Mouse (Mus musculus): ENCODE data around the gene Gm3373. TPM values are rescaled to one million over a fixed set of nuclear protein-coding genes. Genes with fewer than 3 reads are reported as not detected.
"Not testable (repeated sequence)": the region's sequence is repeated elsewhere in the genome, so short reads cannot be mapped to it uniquely, and the experiment has no call there.

The Gm3373 gene
- 1 to 10 TPM in 1 of 4 experiments, under 1 TPM in 3; 0.35 to 1.9 (median 0.82) TPM for total RNA-seq (2022)

DNA sequence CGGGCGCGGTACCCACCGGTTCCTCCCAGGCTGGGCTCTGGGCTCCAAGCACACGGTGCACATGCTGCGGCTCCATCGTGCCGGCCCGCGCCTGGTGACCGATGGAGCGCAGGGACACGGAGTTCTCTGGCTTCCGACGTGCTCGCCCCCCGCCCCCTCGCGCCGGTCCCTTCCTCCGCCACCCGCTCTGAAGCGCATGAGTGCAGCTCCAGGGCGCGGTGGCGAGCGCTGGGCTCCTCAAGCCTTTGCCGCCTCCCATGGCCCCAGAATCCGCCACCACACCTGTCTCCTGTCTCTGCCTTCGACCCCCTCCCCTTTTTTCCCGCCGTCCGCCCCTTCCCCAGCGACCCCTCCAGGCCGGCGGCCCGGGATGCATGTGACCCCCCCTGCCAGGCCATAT, at the start of gene Gm3373:
Gm3373 (minus strand) TSS at position 101 of the 400 bp plus-strand sequence.
- DNase-seq (ENCODE audit: low spot score in 2 of 2): not testable (repeated sequence)

DNA sequence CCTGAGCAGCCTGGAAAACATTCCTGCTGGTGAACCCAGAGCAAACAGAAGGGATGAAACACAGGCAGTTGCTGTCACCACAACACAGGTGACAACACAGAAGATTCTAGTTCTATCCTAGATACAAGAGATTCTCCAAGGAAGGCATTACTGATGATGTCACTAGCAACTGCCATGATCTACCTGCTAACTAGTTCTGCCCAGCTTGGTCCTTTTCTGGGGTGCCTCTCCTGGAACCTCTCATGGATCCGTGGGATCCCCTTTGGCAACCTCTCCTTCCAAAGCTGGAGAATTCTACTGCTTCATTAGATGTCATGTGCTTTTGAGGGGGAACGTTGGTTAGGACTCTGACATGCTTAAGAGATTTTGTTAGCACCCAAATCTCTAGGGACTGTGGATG, 54.0 kb downstream of the Gm3373 start, which contains the start of gene Gm9603:
Gm9603 (minus strand) TSS at position 101 of the 400 bp plus-strand sequence.
- DNase-seq (ENCODE audit: low spot score in 2 of 2): not testable (repeated sequence)

Other genes with a start within 250 kb of the Gm3373 start
- 1 to 10 TPM in 2 of 4 experiments, under 1 TPM in 1, not detected in 1; 0.70 to 2.0 (median 1.9) TPM for gene Gm3488, start 239.9 kb downstream of the Gm3373 start, total RNA-seq (2022)
- not detected for gene Gm3532, start 203.1 kb downstream of the Gm3373 start, total RNA-seq (2022)
- not detected for gene Gm8265, start 108.5 kb downstream of the Gm3373 start, total RNA-seq (2022)
- not detected for gene Gm9603, start 54.1 kb downstream of the Gm3373 start, total RNA-seq (2022)
- 1 to 10 TPM; 4.2 to 5.6 (median 4.9) TPM for gene Gm3383, start 66.4 kb upstream of the Gm3373 start, total RNA-seq (2022)
- not detected for gene Gm3424, start 88.8 kb upstream of the Gm3373 start, total RNA-seq (2022)
- 1 to 10 TPM in 3 of 4 experiments, under 1 TPM in 1; 0.89 to 1.5 (median 1.0) TPM for gene Gm8237, start 138.8 kb upstream of the Gm3373 start, total RNA-seq (2022)
- 1 to 10 TPM; 1.0 to 2.1 (median 1.2) TPM for gene Gm3248, start 220.2 kb upstream of the Gm3373 start, total RNA-seq (2022)
- not detected for gene Gm3453, start 237.6 kb upstream of the Gm3373 start, total RNA-seq (2022)

Data from layer of hippocampus, adult 8-10 months (tissue).